Mouse (Mus musculus) kidney, adult 8-10 months (tissue): Measurements from ENCODE around the gene A730015C16Rik.

ENCODE experiments used
- DNase-seq, 2 experiments: peaks; one replicate each; pipeline ENCODE4 v3.0.0; 2022

A730015C16Rik gene

DNA sequence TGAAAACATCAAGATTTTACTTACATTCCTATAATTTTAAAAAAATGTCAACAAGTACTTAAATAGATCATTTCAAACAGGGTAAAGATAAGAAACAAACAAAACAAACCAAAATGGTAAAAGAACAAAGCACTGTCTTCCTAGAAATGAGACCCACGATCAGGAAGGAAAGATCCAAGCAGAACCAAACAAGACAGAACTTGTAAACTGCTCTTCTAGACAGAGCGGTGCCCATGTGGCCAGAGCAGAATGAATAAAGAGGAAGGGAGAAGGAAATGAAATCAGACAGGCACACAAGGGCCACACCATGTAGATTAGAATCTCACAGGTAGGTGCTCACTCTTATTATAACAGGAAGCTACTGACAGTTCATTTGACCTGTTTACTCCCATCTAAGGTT lies 21.8 kb downstream of the A730015C16Rik start:
- no peak for DNase-seq

DNA sequence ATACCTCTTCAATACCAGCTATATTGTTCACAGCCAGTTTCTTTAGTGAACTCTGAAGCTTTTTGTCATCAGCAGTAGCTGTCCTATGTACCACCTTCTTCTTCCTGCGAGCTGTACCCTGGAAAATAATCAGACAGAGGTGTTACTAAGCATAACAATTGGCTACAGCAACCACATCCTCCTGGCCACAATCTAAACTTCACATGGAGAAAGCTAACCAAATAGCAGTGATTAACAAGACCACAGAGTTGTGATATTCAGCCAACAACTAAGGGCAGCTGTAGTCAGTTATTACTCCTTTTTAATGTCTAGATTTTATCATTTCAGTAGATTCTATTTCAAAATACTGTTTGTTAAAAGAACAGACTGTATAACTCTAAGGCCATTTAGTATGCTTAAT lies 22.3 kb downstream of the A730015C16Rik start:
- DNase-seq: no peak

DNA sequence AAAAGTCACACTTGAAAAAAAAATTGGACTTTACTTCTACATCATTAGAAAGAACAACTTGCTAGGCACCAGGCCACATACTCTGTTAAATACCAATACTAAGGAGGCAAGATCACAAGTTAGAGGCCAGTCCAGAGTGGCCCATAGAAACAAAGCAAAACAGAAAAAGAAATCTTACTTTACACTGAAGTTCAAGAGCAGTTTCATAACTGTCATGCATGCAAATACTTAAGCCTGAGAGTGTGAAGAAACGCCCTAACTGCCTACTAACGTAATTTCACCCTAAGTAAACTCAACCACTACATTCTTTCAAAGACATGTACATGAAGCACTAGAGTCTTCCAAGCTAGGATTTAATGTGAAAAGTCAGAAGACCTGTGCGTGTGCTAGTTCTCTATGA lies 22.7 kb downstream of the A730015C16Rik start:
- DNase-seq: no peak

DNA sequence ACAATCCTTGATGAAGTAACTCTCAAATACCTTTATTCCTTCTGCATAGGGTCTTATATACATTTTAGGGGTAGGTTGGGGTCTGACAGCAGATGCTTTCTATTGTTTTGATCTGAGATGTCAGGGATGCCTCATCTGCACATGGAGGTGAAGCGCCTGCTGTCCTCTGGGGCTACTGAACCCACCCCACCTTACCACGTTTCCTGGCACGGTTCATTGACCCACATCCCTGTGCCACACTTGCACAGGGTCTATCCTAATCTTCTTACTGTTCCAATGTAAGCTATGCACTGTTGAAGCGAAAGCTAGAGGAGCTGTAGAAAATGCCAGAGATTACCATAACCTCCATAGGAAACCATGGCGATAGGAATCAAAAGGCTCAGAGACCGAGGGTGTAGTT lies 36.9 kb downstream of the A730015C16Rik start:
- no peak for DNase-seq

DNA sequence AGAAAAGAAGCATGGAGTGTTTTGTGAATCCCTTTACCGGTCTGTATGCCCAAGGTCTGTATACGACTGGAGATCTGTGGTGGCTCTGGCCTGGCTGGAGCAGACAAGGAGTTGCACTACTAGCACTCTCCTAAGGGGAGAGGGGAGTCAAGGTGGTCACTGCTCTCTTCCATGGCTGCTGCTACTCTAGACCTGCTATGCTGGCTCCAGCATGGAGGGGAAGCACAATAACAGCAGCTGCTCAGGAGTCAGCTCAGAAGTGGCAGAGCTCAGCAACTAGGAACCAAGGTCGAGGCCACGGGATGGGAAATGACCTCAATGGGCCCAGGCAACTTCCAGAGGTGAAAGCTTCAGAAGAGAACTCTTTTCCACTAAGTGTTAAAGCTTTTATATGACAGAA lies 37.3 kb downstream of the A730015C16Rik start:
- no peak for DNase-seq

DNA sequence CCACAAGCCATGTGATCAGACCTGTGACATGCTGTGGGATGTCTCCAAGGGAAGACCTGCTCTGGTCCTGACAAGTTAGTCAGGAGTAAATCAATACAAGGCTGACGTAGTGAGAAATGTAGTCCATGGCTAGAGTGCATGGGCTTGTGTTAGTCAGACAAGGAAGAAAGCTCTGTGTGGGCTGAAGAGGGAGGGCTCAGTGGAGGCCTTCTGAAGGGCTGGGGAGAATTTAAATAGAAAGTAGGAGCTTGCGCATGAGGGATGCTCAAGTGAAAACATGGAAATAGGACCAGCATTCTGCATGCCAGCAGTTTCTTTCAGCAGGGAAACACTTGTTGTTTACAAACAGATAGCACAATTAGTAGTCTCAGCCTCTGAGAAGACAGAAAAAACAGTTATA lies 44.9 kb downstream of the A730015C16Rik start:
- DNase-seq: no peak

DNA sequence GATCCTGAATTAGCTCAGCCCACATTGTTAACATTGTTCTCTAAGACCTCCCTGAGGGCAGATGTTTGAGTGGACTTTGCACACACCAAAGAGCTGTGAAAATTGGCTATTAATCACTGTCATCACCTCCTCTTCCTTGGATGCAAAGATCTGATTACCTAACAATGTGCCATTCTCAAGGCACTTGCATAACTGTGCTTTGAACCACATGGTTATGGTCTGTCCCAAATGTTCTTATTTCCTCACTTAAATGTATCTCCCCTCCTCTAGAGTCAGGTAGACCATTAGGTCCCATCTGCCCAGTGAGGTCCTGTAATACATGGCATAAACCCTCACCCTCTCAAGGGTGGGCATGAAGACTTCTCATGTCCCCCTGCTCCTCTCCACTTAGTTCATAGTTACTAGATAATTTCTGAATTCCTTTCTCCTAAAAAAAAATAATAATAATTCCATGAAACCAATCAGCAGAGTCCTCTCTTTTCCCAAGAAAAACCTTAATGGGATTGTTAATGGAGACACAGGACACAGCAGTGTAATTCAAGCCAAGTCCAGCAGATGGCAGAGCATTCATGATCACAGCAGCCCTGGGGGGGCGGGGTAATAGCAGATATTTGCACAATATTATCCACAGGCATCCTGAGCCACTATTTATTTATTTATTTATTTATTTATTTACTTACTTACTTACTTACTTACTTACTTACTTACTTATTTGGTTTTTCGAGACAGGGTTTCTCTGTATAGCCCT lies 50.2 kb downstream of the A730015C16Rik start:
- peak; percentile 44 to 79 for DNase-seq
